Mouse (Mus musculus): ENCODE data around the gene Tyro3. TPM values are rescaled to one million over a fixed set of nuclear protein-coding genes. Genes with fewer than 3 reads are reported as not detected.

The Tyro3 gene
- polyA plus RNA-seq, 1 experiment from 2014 or later, result 20.0 TPM

- Histone ChIP-seq H3K4me1 (replicated peaks) (peaks cover 45% of the 10 kb centered on the region), H3K9me3 (no peaks in the 10 kb centered on the region), H3K36me3 (no peaks in the 10 kb centered on the region), H3K4me3 (peak overlapping the region; percentile 80), H3K9ac (no peak overlapping the region), H3K27ac (no peak overlapping the region), H3K27me3 (peaks cover 43% of the 10 kb centered on the region), H3K4me2 (peak overlapping the region; percentile 96; the same call in 1 of the 2 replicates)
- ATAC-seq (ENCODE audit: low FRiP score), result no peak
- whole genome bisulfite sequencing, result 9% methylated on average over 13 of the region's 13 CpGs
These were observed 854 bp downstream of the Tyro3 start for GRCm38 (mm10) chr2:119798246-119798927.

GRCm38 (mm10) chr2:119799181-119799960, 1.8 kb downstream of the Tyro3 start:
- no peaks in the 10 kb centered on the region for H3K9me3 ChIP-seq
- peak overlapping the region; percentile 96 for H3K4me2 ChIP-seq
- peak; percentile 65 for ATAC-seq (ENCODE audit: low FRiP score)
- H3K9ac ChIP-seq, result peak overlapping the region; percentile 93
- WGBS, result under 1% methylated on average over 35 of the region's 89 CpGs
- peak overlapping the region; percentile 80 for H3K4me3 ChIP-seq
- peaks cover 55% of the 10 kb centered on the region for H3K4me1 ChIP-seq (replicated peaks)
- H3K27me3 ChIP-seq, result peaks cover 44% of the 10 kb centered on the region
- peak overlapping the region; percentile 52 for H3K27ac ChIP-seq
- no peaks in the 10 kb centered on the region for H3K36me3 ChIP-seq

DNA sequence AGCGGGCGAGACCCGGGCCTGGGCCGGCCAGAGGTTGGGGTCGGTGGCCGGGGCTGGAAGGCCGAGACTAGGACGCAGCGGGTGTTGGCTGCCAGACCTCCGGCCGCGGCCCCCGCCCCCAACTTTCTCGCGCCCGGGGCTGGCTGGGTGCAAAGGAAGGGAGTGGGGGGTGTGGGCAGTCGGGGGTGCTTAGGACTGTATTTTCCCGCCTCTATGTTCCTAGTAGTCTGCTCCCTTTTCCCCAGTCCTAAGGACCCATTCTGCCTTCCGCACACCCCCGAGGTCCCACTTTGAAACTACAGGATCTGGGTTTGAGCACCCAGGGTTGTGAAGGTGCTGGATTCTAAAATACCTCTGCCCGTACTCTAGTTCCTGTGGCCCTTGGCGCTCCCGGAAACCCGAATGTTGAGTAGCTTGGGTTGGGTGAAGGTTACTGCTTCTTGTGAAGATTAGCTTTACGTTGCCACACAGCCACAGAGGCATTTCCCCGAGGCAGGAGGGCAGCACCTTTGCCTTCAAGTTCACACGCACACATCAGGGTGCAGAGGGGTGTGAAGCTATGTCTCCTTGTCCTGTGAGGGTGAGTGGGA, 2.5 kb downstream of the Tyro3 start:
- Histone ChIP-seq H3K27me3 (peaks cover 40% of the 10 kb centered on the region), H3K9ac (peak overlapping the region; percentile 93), H3K4me3 (peak overlapping the region; percentile 80), H3K36me3 (no peaks in the 10 kb centered on the region), H3K27ac (peak overlapping the region; percentile 52), H3K4me1 (replicated peaks) (peaks cover 62% of the 10 kb centered on the region), H3K4me2 (peak overlapping the region; percentile 96), H3K9me3 (no peaks in the 10 kb centered on the region)
- under 1% methylated on average over 18 of the region's 27 CpGs for WGBS
- peak; percentile 8; the same call in 1 of the 2 replicates for ATAC-seq (ENCODE audit: low FRiP score)

- Histone ChIP-seq H3K9me3 (no peaks in the 10 kb centered on the region), H3K4me2 (peak overlapping the region; percentile 96), H3K4me3 (peak overlapping the region; percentile 80), H3K4me1 (replicated peaks) (peaks cover 70% of the 10 kb centered on the region), H3K9ac (peak overlapping the region; percentile 93), H3K27me3 (peaks cover 40% of the 10 kb centered on the region), H3K36me3 (peaks cover 7% of the 10 kb centered on the region; the same call in 1 of the 2 replicates), H3K27ac (no peak overlapping the region)
- WGBS, result 53% methylated on average over 15 of the region's 15 CpGs
- ATAC-seq (ENCODE audit: low FRiP score), result no peak
These were observed 3.6 kb downstream of the Tyro3 start for GRCm38 (mm10) chr2:119800876-119801846.

- Histone ChIP-seq H3K4me2 (0 out of 2 replicates have a peak overlapping the region, but pooled peaks have one; percentile 10), H3K27me3 (peaks cover 24% of the 10 kb centered on the region), H3K4me3 (no peak overlapping the region), H3K9me3 (no peaks in the 10 kb centered on the region), H3K36me3 (peaks cover 23% of the 10 kb centered on the region), H3K4me1 (replicated peaks) (peaks cover 67% of the 10 kb centered on the region), H3K27ac (peak overlapping the region; percentile 66), H3K9ac (peak overlapping the region; percentile 46; the same call in 1 of the 2 replicates)
- 25% methylated on average over 10 of the region's 10 CpGs for WGBS
- peak; percentile 25; the same call in 1 of the 2 replicates for ATAC-seq (ENCODE audit: low FRiP score)
These were observed 5.5 kb downstream of the Tyro3 start for GRCm38 (mm10) chr2:119802767-119803617.

DNA sequence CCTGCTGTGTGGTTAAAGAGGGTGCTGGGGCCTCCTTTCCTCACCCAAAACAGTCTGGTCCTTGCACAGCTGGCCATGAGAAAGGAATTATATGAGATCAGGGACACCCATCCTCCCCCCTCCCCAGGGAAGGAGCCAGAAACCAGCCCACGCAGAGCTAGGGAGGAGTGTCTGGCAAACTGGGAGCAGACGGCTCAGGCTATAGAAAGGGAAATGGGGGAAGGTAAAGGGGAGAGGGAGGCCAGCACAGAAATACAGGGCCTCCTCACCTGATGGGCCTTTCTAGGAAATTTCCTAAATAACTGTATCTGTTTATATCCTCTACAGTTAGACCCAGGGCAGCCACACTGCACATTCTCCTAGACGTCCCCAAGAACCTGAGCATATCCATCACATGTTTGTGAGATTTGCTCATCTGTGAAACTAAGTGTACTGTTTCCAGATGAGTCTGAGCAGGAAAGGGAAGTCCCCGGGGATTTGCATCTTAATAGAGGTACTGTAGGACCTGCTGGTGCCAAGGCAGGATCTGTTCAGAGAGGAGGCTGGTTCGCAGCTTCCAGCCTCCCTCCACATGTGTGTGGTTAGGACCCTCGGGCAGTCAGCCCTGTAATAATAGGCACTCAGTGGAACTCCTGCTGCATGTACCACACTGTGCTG, 6.2 kb downstream of the Tyro3 start:
- H3K9me3 ChIP-seq, result no peaks in the 10 kb centered on the region
- no peak overlapping the region for H3K4me3 ChIP-seq
- peaks cover 61% of the 10 kb centered on the region for H3K4me1 ChIP-seq (replicated peaks)
- H3K36me3 ChIP-seq, result peaks cover 30% of the 10 kb centered on the region
- 12% methylated on average over 6 of the region's 6 CpGs for WGBS
- no peak overlapping the region for H3K4me2 ChIP-seq
- H3K27ac ChIP-seq, result peak overlapping the region; percentile 66
- H3K9ac ChIP-seq, result peak overlapping the region; percentile 46; the same call in 1 of the 2 replicates
- H3K27me3 ChIP-seq, result peaks cover 17% of the 10 kb centered on the region
- peak; percentile 33 for ATAC-seq (ENCODE audit: low FRiP score)

- H3K9ac ChIP-seq, result no peak overlapping the region
- H3K27me3 ChIP-seq, result peaks cover 17% of the 10 kb centered on the region; the same call in 1 of the 2 replicates
- peaks cover 62% of the 10 kb centered on the region for H3K4me1 ChIP-seq (replicated peaks)
- H3K36me3 ChIP-seq, result peaks cover 35% of the 10 kb centered on the region
- H3K27ac ChIP-seq, result peak overlapping the region; percentile 66
- no peak for ATAC-seq (ENCODE audit: low FRiP score)
- WGBS, result 33% methylated on average over 5 of the region's 5 CpGs
- no peaks in the 10 kb centered on the region for H3K9me3 ChIP-seq
- H3K4me2 ChIP-seq, result no peak overlapping the region
- no peak overlapping the region for H3K4me3 ChIP-seq
These were observed 6.7 kb downstream of the Tyro3 start for GRCm38 (mm10) chr2:119804275-119804628.

GRCm38 (mm10) chr2:119804776-119805175, 7.2 kb downstream of the Tyro3 start:
- no peak overlapping the region for H3K4me2 ChIP-seq
- H3K9ac ChIP-seq, result peak overlapping the region; percentile 43; the same call in 1 of the 2 replicates
- H3K27me3 ChIP-seq, result peaks cover 17% of the 10 kb centered on the region; the same call in 1 of the 2 replicates
- H3K27ac ChIP-seq, result peak overlapping the region; percentile 66
- no peak overlapping the region for H3K4me3 ChIP-seq
- 26% methylated on average over 9 of the region's 9 CpGs for WGBS
- ATAC-seq (ENCODE audit: low FRiP score), result no peak
- H3K4me1 ChIP-seq (replicated peaks), result peaks cover 62% of the 10 kb centered on the region
- H3K36me3 ChIP-seq, result peaks cover 40% of the 10 kb centered on the region
- no peaks in the 10 kb centered on the region for H3K9me3 ChIP-seq

GRCm38 (mm10) chr2:119805536-119805935, 8.0 kb downstream of the Tyro3 start:
- Histone ChIP-seq H3K4me3 (no peak overlapping the region), H3K9ac (peak overlapping the region; percentile 43), H3K27ac (no peak overlapping the region), H3K36me3 (peaks cover 48% of the 10 kb centered on the region), H3K9me3 (no peaks in the 10 kb centered on the region), H3K27me3 (peaks cover 16% of the 10 kb centered on the region; the same call in 1 of the 2 replicates), H3K4me1 (replicated peaks) (peaks cover 55% of the 10 kb centered on the region), H3K4me2 (no peak overlapping the region)
- 42% methylated on average over 8 of the region's 8 CpGs for WGBS
- ATAC-seq (ENCODE audit: low FRiP score), result no peak

GRCm38 (mm10) chr2:119808438-119808837, 10.9 kb downstream of the Tyro3 start:
- H3K4me1 ChIP-seq (replicated peaks), result peaks cover 31% of the 10 kb centered on the region
- H3K4me3 ChIP-seq, result no peak overlapping the region
- H3K9ac ChIP-seq, result peak overlapping the region; percentile 43; the same call in 1 of the 2 replicates
- peaks cover 77% of the 10 kb centered on the region for H3K36me3 ChIP-seq
- no peaks in the 10 kb centered on the region for H3K9me3 ChIP-seq
- WGBS, result 35% methylated on average over 4 of the region's 4 CpGs
- ATAC-seq (ENCODE audit: low FRiP score), result no peak
- H3K4me2 ChIP-seq, result no peak overlapping the region
- 0 out of 2 replicates have a peak, but pooled peaks cover 1% of the 10 kb centered on the region for H3K27me3 ChIP-seq
- H3K27ac ChIP-seq, result no peak overlapping the region

All from hindbrain, embryonic 13.5 days (tissue).